Mouse (Mus musculus) kidney, embryonic 16.5 days (tissue): ENCODE measurements at regions not wholly inside any gene's neighbourhood (a gene's known extent, or its start where the extent isn't known, plus 50 kb on each side); places are given as distances from the start of the nearest gene placed in this dataset.

Experiments used
- ATAC-seq: fragments of 200-750 bp; cut with Nextera tagmentation; 2 replicates; pipeline ENCODE4 v1.8.0; 2017; ENCODE audit warnings: moderate TSS enrichment; ENCODE audit not compliant: low FRiP score, low TSS enrichment
- H3K27ac ChIP-seq: fragments of 300-500 bp; sonication (generic); 2 replicates; pipeline ENCODE4 v1.5.1; 2014; ENCODE audit warnings: low read length
- H3K27me3 ChIP-seq: fragments of 300-500 bp; sonication (generic); 2 replicates; pipeline ENCODE4 v1.6.1; 2014; ENCODE audit warnings: low read length, control low read depth, mixed read lengths; ENCODE audit not compliant: insufficient read depth
- H3K36me3 ChIP-seq: fragments of 300-500 bp; sonication (generic); 2 replicates; pipeline ENCODE4 v1.6.1; 2014; ENCODE audit warnings: low read length, control low read depth, mixed read lengths; ENCODE audit not compliant: insufficient read depth
- H3K4me1 ChIP-seq: fragments of 300-500 bp; sonication (generic); 2 replicates; pipeline ENCODE4 v1.6.1; 2014; ENCODE audit warnings: low read length, control low read depth, mixed read lengths; ENCODE audit not compliant: insufficient read depth
- H3K4me2 ChIP-seq: fragments of 300-500 bp; sonication (generic); replicated peaks from 2 replicates; pipeline ENCODE4 v1.6.1; 2014; ENCODE audit warnings: low read depth, low read length
- H3K4me3 ChIP-seq: fragments of 300-500 bp; sonication (generic); 2 replicates; pipeline ENCODE4 v1.5.1; 2014; ENCODE audit warnings: mild to moderate bottlenecking, low read length
- H3K9ac ChIP-seq: fragments of 300-500 bp; sonication (generic); replicated peaks from 2 replicates; pipeline ENCODE4 v1.6.1; 2014; ENCODE audit warnings: low read length
- H3K9me3 ChIP-seq: fragments of 300-500 bp; sonication (generic); 2 replicates; pipeline ENCODE4 v1.6.1; 2016; ENCODE audit warnings: low read length, control low read depth
- whole genome bisulfite sequencing: fragments of 180-500 bp; shearing (Covaris S2); extraction: QIAGEN DNeasy Blood & Tissue Kit; methylation state at CpG from one replicate; pipeline ENCODE4 v1.1.7; 2014; 5-methylcytosine and 5-hydroxymethylcytosine counted together

DNA sequence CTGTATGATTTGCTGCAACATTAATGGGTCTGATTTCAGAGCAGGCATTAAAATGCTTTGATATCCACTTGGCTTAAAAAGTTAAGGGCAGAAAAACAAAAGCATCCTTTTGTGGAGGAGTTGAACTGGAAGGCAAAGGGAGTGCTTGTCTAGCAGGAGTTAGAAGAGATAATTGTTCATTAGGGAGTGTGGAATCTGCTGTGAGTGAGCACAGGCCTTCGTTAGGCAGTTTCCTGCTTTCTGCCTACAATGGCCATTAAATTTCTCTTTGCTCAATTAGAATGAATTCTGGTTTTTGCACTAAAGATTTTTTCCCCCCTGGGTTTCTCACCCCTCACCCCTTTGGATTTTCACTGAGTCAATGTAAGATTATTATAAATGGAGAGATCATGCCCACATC lies 192.0 kb upstream of the Fbxo33 start:
- no peaks in the 10 kb centered on the region for H3K4me1 ChIP-seq
- no peaks in the 10 kb centered on the region for H3K9me3 ChIP-seq
- no peak overlapping the region for H3K4me3 ChIP-seq
- no peak for ATAC-seq
- no peak overlapping the region for H3K27ac ChIP-seq
- WGBS, result 38% methylated on average over 1 of the region's 1 CpGs
- no peak overlapping the region for H3K4me2 ChIP-seq
- no peak overlapping the region for H3K9ac ChIP-seq
- H3K36me3 ChIP-seq, result no peaks in the 10 kb centered on the region
- no peaks in the 10 kb centered on the region for H3K27me3 ChIP-seq

DNA sequence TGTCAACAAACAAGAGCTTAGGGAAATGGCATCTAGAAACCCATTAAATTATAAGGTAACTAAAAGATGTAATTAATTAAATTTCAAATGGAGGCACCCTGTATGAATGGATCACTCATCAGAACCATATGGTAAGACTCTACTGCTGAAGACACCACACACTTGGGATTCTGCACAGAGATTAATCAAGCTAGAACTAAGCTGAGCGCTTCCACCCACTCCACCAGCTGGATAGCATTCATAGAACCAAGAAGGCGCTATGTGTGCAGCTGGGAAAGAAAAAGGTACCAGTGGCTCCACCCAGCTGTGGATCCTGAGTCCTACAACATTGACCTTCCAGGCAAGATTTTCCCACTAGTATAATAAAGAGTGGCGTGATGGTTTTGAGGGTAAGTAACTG lies 171.6 kb upstream of the Fbxo33 start:
- H3K27ac ChIP-seq, result no peak overlapping the region
- no peak for ATAC-seq
- no peak overlapping the region for H3K9ac ChIP-seq
- H3K9me3 ChIP-seq, result no peaks in the 10 kb centered on the region
- H3K4me1 ChIP-seq, result no peaks in the 10 kb centered on the region
- no peak overlapping the region for H3K4me2 ChIP-seq
- H3K4me3 ChIP-seq, result no peak overlapping the region
- no peaks in the 10 kb centered on the region for H3K27me3 ChIP-seq
- WGBS, result 90% methylated on average over 3 of the region's 3 CpGs
- H3K36me3 ChIP-seq, result no peaks in the 10 kb centered on the region

DNA sequence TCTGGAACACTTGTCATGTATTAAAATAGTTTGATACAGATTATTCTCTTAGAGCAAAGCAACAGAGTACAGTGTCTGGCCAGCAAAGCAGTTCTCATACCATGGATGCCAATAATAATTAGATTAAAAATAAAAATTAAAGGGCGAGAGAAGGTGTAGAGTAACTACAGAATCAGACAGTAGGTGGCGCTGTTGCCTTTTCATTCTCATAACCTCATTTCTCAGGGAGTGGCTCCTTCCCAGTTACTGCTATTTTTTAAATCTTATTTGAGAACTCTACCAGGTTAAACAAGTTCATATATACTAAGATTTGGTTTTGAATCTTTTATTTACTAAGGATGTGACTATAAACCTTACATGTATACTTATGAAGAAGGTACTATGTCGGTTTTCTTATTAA lies 163.3 kb upstream of the Fbxo33 start:
- no peaks in the 10 kb centered on the region for H3K9me3 ChIP-seq
- WGBS, result 25% methylated on average over 3 of the region's 3 CpGs
- H3K27me3 ChIP-seq, result no peaks in the 10 kb centered on the region
- H3K4me3 ChIP-seq, result no peak overlapping the region
- H3K4me1 ChIP-seq, result no peaks in the 10 kb centered on the region
- no peak overlapping the region for H3K4me2 ChIP-seq
- H3K27ac ChIP-seq, result no peak overlapping the region
- no peak for ATAC-seq
- H3K36me3 ChIP-seq, result no peaks in the 10 kb centered on the region
- no peak overlapping the region for H3K9ac ChIP-seq

DNA sequence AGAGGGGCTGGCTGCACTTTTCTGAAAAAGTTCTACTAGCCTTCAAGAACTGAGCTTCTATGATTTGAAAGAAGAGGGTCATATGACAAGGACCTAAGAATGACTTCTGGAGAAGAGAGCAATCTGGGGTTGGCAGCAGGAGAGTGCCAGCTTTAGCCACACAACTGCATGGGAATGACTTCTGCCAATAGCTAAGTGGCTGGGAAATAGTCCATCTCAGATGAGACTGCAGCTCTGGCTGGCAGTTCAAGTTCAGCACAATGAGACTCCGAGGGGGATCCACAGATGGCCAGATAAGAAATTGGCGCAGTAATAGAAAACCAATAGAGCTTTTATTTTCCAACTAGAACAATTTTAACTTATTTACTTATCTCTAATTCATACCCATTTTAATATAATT lies 122.1 kb upstream of the Fbxo33 start:
- Histone ChIP-seq H3K4me3 (no peak overlapping the region), H3K36me3 (no peaks in the 10 kb centered on the region), H3K9ac (no peak overlapping the region), H3K27me3 (no peaks in the 10 kb centered on the region), H3K27ac (no peak overlapping the region), H3K9me3 (no peaks in the 10 kb centered on the region), H3K4me2 (no peak overlapping the region), H3K4me1 (no peaks in the 10 kb centered on the region)
- no peak for ATAC-seq
- 87% methylated on average over 2 of the region's 2 CpGs for WGBS

DNA sequence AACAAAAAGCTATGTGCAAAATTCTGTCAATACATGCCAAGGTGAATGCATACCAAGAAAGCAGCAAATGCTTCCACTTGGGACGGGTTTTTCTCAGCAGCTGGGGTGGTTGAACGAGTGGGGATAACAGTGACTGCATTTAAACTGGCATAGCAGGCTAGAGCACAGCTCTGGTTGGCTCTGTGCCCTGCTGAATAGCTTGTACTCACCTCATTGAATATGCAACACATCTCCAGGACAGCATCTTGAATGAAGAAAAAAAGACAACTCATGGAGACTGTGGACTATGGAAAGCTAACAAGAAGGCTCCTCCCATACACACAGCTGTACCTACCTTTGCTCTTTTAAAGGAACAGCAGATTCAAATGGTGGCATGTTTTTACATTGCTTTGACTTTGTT lies 111.2 kb upstream of the Fbxo33 start:
- H3K9ac ChIP-seq, result no peak overlapping the region
- no peak overlapping the region for H3K27ac ChIP-seq
- ATAC-seq, result no peak
- no peaks in the 10 kb centered on the region for H3K9me3 ChIP-seq
- no peak overlapping the region for H3K4me2 ChIP-seq
- no peaks in the 10 kb centered on the region for H3K27me3 ChIP-seq
- 82% methylated on average over 2 of the region's 2 CpGs for WGBS
- H3K36me3 ChIP-seq, result no peaks in the 10 kb centered on the region
- H3K4me3 ChIP-seq, result no peak overlapping the region
- no peaks in the 10 kb centered on the region for H3K4me1 ChIP-seq

DNA sequence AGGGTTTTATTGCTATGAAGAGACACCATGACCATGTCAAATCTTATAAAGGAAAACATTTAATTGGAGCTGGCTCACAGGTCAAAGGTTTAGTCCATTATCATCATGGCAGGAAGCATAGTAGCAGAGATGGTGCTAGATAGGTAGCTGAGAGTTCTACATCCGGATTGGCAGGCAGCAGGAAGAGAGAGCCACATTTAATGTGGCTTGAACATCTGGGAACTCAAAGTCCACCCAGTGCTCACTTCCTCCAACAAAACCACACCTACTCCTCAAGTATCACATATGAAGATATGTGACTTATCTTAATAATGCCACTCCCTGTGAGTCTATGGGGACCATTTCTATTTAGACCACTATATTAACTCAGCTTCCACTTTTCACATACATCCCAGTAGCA lies 93.2 kb upstream of the Fbxo33 start:
- no peaks in the 10 kb centered on the region for H3K4me1 ChIP-seq
- no peak overlapping the region for H3K4me2 ChIP-seq
- 76% methylated on average over 1 of the region's 1 CpGs for WGBS
- no peak overlapping the region for H3K9ac ChIP-seq
- H3K27ac ChIP-seq, result no peak overlapping the region
- no peak for ATAC-seq
- H3K36me3 ChIP-seq, result no peaks in the 10 kb centered on the region
- H3K9me3 ChIP-seq, result no peaks in the 10 kb centered on the region
- no peaks in the 10 kb centered on the region for H3K27me3 ChIP-seq
- H3K4me3 ChIP-seq, result no peak overlapping the region

DNA sequence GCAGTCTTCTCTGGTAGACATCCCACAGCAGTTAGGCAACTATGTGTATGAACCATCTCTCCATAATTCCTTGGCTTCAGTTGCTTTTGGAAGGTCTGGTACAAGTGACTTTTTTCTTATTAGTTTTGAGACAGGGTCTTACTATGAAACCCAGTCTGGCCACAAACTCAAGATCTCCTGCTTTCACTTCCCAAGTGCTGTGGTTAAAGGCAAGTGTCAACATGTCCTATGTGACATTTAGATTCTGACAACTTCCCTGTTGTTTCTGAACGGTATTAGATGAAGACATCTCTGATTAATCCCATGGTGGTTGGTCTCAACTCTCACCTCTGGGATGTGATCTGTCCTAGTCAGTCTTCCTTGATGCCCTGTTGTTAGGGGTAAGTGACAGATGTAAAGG lies 88.4 kb upstream of the Fbxo33 start:
- 74% methylated on average over 1 of the region's 1 CpGs for WGBS
- Histone ChIP-seq H3K27me3 (no peaks in the 10 kb centered on the region), H3K9me3 (no peaks in the 10 kb centered on the region), H3K4me3 (no peak overlapping the region), H3K9ac (no peak overlapping the region), H3K36me3 (no peaks in the 10 kb centered on the region), H3K27ac (no peak overlapping the region), H3K4me2 (no peak overlapping the region), H3K4me1 (no peaks in the 10 kb centered on the region)
- no peak for ATAC-seq

DNA sequence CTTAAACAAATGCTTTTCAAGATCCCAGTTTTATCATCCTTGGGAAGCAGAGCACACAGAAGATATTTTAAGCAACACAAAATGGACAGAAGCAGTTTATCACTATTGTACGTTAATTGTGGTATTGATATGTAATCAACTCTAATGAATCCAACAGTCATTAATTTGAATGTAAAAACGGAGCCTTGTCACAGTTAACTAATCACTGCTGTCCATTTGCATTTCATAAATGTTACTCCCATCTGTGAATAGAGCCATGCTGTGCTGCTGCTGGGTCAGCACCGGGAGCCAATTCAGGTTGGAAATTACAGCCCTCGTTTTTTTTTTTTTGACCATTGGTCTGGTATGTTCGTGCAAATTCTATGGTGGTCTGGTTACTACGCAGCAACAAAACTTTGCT lies 85.0 kb upstream of the Fbxo33 start:
- Histone ChIP-seq H3K9ac (no peak overlapping the region), H3K4me3 (no peak overlapping the region), H3K27me3 (no peaks in the 10 kb centered on the region), H3K4me2 (no peak overlapping the region), H3K4me1 (no peaks in the 10 kb centered on the region), H3K9me3 (no peaks in the 10 kb centered on the region), H3K27ac (no peak overlapping the region), H3K36me3 (no peaks in the 10 kb centered on the region)
- WGBS, result 71% methylated on average over 6 of the region's 6 CpGs
- no peak for ATAC-seq
